Mouse (Mus musculus) layer of hippocampus, adult 8-10 months (tissue): ENCODE results near the gene Fhad1. TPM values are rescaled to one million over a fixed set of nuclear protein-coding genes. Genes with fewer than 3 reads are reported as not detected.
A peak's percentile ranks its signal among the peaks of the same experiment; 100 is the strongest.
"Not testable (repeated sequence)": the region's sequence is repeated elsewhere in the genome, so short reads cannot be mapped to it uniquely, and the experiment has no call there.

Experiments used
- DNase-seq, 2 experiments: peaks; one replicate each; pipeline ENCODE4 v3.0.0; 2022; ENCODE audit warnings: low spot score in 2 of 2
- total RNA-seq, 4 experiments: library from RNA; stranded (reverse); gene quantifications; 2 replicates each; pipeline ENCODE4 v1.2.4; 2022

Gene Fhad1
- total RNA-seq = 10 to 100 TPM in 1 of 4 experiments, 1 to 10 TPM in 3; 6.9 to 10.4 (median 9.0) TPM

DNA sequence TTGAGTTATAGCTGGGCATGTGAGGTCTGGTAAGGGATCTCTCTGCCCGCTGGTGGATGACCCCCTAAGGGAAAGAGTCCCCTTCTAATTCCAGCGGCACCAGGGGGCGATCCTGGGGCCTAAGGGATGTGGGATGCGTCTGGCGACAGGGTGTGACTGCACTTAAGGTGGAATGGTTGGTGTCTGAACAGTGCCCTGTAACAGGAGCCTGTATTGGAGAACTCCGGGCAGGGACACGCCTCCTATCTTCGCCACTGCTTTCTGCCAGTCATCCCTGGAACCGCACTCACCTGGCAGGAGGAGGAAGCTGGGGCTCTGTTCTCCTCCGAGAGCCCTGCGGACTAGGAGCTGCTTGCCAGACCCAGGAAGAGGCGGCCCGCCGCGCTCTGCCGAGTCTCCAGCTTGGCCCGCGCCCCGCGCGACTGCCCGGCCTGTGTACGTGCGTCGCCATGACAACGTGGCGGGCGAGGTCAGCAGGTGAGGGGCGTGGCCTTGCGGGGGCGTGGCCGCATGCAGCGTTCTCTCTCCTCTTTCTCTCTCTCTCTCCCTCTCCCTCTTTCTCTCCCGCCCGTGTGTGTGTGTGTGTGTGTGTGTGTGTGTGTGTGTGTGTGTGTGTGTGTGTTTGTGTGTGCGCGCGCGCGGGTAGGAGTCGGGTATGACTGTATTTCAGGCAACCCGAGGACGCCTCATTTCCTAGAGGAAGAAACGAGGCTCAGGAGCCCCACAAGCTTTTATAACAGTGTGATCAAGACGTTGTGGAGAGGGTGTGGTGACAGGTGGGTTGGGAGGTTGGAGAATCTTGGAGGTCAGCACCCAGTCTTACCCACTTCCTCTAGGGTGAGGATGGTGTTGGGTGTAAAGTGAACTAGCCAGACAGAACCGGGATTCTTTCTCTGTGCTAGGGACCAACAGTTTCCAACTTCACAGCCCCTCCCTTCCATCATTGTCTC, at the start of gene Fhad1:
TSS of gene Fhad1 (minus strand) at position 424 of the 950 bp plus-strand sequence.
- DNase-seq = peak; percentile 22 to 45

DNA sequence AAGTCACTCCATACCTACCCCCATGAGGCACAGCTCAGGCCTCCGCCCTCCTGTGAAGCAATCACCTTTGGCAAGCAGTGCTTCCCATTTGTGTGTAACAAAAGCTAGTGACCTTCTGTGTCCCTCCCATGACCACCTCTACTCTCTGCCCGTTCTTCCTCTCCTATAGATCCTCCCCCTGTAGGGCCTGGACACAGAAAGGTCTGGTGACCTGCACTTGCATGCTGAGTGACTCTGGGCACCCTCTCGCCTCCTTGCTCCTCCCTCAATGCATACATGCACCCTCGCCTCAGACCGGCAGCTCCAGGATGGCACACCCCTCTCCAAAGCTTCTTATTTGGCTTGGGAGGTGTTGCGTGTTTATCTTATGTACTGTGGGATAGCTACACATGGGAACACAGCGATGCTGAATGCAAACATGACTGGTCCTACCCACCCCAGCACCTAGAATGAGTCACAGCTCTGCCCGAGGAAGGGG, 48.2 kb upstream of the Fhad1 start:
- no peak for DNase-seq

DNA sequence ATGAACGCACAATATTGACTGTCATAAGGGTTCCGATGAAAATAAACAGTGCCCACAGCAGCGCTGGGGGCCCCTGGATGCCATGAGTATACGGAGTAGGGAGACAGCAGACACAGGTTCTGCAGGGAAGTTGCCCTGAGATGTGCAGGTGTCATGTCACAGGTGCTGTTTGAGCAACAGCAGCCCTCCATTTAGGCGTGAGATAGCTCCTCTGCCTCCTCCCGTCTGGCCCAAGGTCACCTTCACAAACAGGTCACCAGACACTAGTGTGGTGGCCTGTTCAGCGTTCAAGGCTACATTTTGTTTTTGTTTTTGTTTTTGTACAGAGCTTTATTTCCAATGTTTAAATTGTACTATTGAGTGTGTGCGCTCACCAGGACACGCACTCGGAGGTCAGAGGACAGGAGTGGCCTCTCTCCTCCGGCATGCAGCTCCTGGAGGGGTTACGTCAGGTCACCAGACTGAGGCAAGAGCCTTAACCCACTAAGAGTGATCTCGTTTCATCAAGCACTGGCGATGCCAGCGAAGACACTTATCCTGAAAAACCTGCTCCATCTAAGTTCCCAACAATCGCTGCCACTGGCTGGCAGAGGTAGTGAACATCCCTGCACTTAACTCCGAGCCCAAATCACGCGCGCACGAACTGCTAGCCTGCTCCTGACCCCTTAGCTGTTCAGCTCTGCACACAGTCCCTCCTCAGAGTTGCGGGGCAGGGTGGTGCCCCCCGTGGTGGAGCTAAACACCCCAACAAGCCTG, 46.8 kb upstream of the Fhad1 start:
- DNase-seq = no peak

DNA sequence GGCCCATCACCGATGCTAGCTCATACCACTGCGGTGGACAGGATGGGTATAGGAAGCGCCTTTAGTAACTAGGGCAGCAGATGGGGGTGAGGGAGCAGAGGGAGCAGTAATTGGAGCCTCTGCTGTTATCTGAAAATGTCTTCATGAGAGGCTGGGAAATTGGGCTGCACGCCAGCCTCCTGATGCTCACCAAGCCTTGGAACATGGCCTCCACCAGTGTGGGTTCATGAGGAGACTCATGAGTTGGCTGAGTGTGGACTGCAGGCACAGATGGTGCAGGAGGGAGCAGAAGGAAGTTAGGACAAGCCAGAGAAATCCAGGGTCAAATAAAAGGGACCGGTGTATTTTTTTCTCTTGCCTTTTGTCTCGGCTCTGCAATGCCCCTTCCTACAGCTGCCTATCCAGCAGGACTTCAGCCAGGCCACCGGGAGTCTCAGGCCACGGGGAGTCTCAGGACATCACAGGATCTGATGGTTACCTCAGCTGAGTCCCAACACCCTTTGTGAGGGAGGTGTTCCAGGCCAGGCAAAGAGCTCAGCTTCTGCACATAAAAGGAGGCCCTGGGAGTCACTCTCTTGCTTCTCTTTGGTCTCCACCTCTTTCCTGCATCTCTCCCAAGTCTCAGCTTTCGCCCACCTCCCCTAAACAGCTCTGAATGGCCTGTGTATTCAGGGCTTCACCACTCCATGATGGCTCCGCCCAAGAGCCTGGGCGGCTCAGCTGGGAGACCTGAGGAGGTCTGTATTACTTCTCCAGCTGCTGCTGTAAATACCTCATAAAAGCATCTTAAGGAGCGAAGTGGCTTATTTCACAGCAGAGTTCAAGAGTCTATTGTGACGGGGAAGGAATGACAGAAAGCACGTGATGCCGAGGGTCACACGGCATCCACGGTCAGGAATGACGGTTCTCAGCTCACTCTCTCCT, 45.8 kb upstream of the Fhad1 start:
- peak; percentile 44 to 49 for DNase-seq

DNA sequence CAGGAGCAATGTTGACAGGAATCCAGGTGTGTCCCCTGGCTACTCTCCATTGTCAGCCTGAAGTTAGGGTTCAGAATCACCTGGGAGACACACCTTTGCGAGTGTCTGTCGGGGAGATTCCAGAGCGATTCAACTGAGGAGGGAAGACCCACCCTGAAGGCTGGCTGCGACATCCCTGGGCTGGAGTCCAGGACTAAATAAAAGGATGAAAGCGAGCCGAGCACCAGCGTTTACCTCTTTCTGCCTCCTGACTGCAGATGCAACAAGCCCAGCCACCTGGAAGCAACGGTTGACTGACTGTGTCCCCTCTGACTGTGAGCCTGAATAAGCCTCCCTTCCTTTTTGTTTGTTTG, 44.9 kb upstream of the Fhad1 start:
- no peak for DNase-seq

DNA sequence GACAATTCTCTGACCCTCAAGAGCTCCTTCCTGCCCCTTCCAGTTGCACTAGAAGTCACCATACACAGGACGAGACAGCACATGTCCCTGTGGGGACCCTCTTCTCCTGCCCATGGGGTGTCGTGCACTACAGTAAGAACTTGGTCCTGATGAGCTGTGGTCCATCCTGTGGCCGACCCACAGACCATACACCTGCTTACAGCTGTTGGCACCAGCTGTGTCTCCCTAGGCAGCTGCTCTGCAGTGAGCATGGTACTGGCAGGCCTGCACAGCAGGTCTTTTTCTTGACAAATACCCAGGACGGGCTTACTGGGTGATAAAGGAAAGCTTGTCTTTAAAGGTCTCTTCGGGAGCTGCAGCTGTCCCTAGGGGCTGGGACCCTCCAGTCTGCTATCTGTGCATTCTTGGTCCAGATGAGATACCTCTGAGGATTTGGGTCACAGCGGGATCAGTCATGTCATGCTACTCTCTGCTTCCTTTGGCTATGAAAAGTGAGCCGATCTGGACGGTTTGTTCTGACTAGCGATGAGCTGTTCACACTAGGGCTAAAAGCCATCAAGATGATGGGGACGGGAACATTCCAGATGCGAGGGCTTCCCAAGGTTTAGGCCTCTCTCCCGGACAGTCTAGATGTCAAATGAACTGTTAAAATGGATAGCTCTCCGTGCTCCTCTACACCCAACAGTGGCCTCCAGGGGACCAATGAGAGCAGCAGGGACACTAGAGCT, 44.4 kb upstream of the Fhad1 start:
- no peak for DNase-seq

DNA sequence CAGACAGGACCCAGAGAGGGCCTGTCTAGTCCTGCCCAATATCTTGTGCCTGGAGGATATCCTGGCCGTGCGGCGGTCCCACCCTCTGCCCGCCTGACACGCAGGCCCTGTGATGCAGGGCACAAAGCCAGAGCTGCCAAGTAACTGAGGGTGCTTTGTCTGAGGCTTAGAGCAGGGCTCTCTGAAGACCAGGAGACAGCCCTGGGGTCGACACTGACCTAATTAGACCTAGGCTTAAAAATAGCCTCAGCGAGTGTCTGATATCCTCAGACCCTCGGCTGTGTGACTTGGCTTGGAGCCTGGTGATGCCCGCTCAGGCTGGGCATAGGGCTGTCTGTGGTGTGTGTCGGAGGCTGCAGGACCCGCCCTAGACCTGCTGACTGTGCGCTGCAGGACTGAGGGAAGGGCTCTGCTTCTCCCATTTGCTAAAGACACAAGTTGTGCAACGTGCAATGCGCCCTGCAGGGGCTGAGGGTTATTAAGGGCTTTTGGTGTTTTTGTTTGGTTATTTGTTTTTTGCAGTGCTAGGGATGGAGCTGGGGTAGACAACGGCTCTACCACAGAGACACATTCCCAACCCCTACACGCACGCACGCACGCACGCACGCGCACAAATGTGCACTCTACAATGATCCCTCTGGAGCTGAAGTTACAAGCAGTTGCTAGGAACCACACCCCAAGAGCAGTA, 42.8 kb upstream of the Fhad1 start:
- peak; percentile 51 to 53 for DNase-seq

- DNase-seq = no peak
Measured at GRCm38 (mm10) chr4:142055600-142055999, 40.7 kb upstream of the Fhad1 start.

DNA sequence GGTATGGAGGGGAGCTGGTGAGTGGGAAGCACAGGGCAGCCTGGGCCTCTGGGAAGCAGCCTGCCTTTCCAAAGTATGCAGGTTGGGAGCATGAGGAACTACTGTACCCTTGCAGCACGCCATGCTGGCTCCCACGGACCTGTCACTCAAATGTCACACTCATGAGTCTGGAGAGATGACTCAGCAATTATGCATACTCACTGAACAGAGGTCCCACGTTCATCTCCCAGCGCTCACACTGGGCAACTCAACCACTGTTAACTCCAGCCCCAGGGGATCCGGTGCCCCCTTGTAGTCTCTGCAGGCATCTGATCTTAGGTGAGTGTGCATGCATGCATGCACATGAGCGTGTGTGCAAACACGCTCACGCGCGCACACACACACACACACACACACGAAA, 39.7 kb upstream of the Fhad1 start:
- DNase-seq = no peak

DNA sequence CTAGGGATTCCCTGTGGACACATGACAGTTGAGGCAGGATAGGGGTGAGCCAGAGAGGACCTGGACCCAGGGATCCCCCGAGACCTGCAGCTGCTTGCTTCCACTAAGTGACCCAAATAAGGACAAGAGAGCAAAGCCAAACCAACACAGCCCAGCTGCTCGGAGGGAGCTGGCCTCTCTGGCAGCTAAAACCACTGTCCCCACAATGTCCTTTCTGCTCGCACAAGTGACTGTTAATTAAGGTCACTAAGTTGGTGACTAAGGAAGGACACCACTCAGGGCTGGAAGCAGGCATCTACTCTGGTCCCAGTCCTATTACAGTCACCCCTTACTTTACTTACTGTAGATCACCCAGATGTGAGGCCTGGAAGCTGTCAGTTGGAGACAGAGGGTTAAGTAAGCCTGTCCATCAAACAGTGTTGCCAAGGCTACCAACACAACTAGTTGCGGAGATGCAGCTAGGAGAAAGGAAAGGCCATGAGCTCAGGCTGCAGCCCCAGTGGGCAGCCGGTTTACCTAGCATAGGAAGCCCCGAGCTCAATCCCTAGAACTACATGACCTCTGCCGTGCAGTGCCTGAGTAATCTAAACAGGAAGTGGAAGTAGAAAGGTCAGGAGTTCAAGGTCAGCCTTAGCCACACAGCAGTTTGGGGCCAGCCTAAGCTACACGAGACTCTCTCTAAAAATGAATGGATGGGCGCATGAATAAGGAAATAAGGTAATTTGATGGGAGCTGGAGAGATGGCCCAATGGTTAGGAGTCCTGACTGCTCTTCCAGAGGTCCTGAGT, 39.0 kb upstream of the Fhad1 start:
- no peak for DNase-seq

GRCm38 (mm10) chr4:142053261-142053660, 38.4 kb upstream of the Fhad1 start:
- no peak for DNase-seq

DNA sequence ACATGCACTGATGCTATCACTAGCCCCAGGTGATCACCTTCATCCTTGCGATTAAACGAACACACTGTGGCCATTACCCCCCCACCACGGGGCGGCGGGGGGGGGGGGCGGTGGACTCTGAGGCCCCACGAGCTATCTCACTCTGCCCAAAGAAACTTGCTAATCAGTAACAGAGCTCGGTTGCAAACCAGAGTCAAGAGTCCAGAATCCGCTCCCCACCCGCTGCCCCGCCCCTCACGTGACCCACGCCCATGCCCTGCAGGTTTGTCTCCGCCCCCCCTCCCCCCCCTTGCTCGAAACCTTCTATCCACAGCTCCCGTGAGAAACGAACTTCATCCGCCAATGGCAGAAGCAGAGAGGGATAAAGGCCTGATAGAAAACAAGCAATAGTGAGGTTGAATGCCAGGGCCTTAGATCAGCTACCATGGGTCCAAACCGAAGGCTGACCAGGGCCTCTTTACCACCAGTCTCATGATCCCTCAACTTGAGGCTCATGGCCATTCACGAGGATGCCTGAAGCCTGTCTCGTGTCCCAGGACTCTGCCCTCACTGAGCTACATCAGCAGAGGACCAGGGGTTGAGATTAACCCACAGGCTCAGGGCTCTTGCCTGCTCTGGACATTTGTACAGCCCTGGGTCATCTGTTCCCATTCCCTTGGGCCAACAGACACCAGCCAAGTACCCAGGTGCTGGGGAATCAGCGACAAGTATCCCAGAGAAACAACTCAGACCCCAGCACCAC, 37.7 kb upstream of the Fhad1 start:
- DNase-seq = no peak

- DNase-seq = not testable (repeated sequence)
Measured at GRCm38 (mm10) chr4:142051883-142052282, 37.0 kb upstream of the Fhad1 start.

GRCm38 (mm10) chr4:142049963-142050362, 35.1 kb upstream of the Fhad1 start:
- DNase-seq = no peak

GRCm38 (mm10) chr4:142048391-142048790, 33.5 kb upstream of the Fhad1 start:
- peak in 1 of 2 experiments; percentile 15 for DNase-seq

GRCm38 (mm10) chr4:142047005-142047404, 32.1 kb upstream of the Fhad1 start:
- no peak for DNase-seq

- no peak for DNase-seq
Measured at GRCm38 (mm10) chr4:142046496-142046895, 31.6 kb upstream of the Fhad1 start.

GRCm38 (mm10) chr4:142045595-142046163, 30.8 kb upstream of the Fhad1 start:
- DNase-seq = no peak
